Mouse (Mus musculus): Measurements from ENCODE around the gene Chst15. TPM values are rescaled to one million over a fixed set of nuclear protein-coding genes. Genes with fewer than 3 reads are reported as not detected.

Gene Chst15
- polyA plus RNA-seq (2021; fragmentation: Nextera tagmentation): 11.4 and 12.1 TPM in 2 replicates
- long read RNA-seq, experiment 1, full-length matches to known transcripts: 8 of 22 reads
- long read RNA-seq, experiment 1, partial matches to known transcripts: 2 of 22 reads
- long read RNA-seq, experiment 1, other reads (novel, unspliced or antisense): 12 of 22 reads
- long read RNA-seq, experiment 2, full-length matches to known transcripts: 59 of 89 reads
- long read RNA-seq, experiment 2, partial matches to known transcripts: 11 of 89 reads
- long read RNA-seq, experiment 2, other reads (novel, unspliced or antisense): 19 of 89 reads

DNA sequence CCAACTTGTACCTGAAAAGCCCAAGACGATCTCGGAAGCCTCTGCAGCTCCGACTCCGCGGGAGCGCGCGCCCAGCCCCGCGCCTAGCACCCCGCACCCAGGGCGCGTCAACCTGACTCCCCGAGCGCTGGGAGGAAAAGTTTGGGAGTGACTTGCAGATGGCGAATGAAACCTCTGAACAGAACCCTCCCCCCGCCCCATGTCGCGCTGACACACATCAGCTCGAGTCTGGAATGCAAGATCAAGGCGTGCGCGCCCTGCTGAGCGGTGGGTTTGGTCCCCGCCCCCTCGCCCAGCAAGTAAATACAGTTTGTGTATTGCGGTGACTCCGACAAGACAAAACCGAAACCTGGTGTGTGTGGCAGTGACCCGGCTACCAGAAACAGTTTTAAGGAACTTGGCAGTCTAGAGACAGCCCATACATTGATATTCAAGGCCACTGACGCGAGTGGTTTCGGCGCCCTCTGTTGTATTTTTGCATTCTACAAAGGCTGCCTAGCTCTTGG lies at the start of gene Chst15:
Chst15 (minus strand) TSS at position 193 of the 506 bp plus-strand sequence.

Other genes with a start within 250 kb of the Chst15 start
- 1.1 and 3.7 TPM in 2 replicates for gene Cpxm2, start 162.5 kb downstream of the Chst15 start, polyA plus RNA-seq (2021; fragmentation: Nextera tagmentation)

Data from layer of hippocampus, adult 6 months (tissue).